Mouse (Mus musculus): Measurements from ENCODE around the gene Clmn. TPM values are rescaled to one million over a fixed set of nuclear protein-coding genes. Genes with fewer than 3 reads are reported as not detected.
A peak's percentile ranks its signal among the peaks of the same experiment; 100 is the strongest.
"Not testable (repeated sequence)": the region's sequence is repeated elsewhere in the genome, so short reads cannot be mapped to it uniquely, and the experiment has no call there.

Gene Clmn
- total RNA-seq, 2 experiments from 2014 or later: 12.8 to 15.9 TPM

- DNase-seq (ENCODE audit: low spot score in 2 of 2): no peak
These were observed 23.6 kb downstream of the Clmn start for GRCm38 (mm10) chr12:104841256-104841655.

GRCm38 (mm10) chr12:104838987-104839386 lies 25.9 kb downstream of the Clmn start:
- DNase-seq (ENCODE audit: low spot score in 2 of 2): peak in 1 of 2 experiments; percentile 32

GRCm38 (mm10) chr12:104838462-104838861 lies 26.4 kb downstream of the Clmn start:
- DNase-seq (ENCODE audit: low spot score in 2 of 2): no peak

GRCm38 (mm10) chr12:104837957-104838401 lies 26.9 kb downstream of the Clmn start:
- DNase-seq (ENCODE audit: low spot score in 2 of 2): no peak

GRCm38 (mm10) chr12:104837111-104837837 lies 27.6 kb downstream of the Clmn start:
- no peak for DNase-seq (ENCODE audit: low spot score in 2 of 2)

GRCm38 (mm10) chr12:104836230-104836629 lies 28.6 kb downstream of the Clmn start:
- no peak for DNase-seq (ENCODE audit: low spot score in 2 of 2)

GRCm38 (mm10) chr12:104835369-104836094 lies 29.3 kb downstream of the Clmn start:
- DNase-seq (ENCODE audit: low spot score in 2 of 2): no peak

- no peak for DNase-seq (ENCODE audit: low spot score in 2 of 2)
These were observed 30.1 kb downstream of the Clmn start for GRCm38 (mm10) chr12:104834772-104835171.

GRCm38 (mm10) chr12:104830666-104831435 lies 34.0 kb downstream of the Clmn start:
- DNase-seq (ENCODE audit: low spot score in 2 of 2): no peak

GRCm38 (mm10) chr12:104830283-104830639 lies 34.6 kb downstream of the Clmn start:
- no peak for DNase-seq (ENCODE audit: low spot score in 2 of 2)

- peak in 1 of 2 experiments; percentile 12 for DNase-seq (ENCODE audit: low spot score in 2 of 2)
These were observed 35.1 kb downstream of the Clmn start for GRCm38 (mm10) chr12:104829596-104830282.

GRCm38 (mm10) chr12:104828986-104829385 lies 35.9 kb downstream of the Clmn start:
- DNase-seq (ENCODE audit: low spot score in 2 of 2): not testable (repeated sequence)

- DNase-seq (ENCODE audit: low spot score in 2 of 2): no peak
These were observed 37.2 kb downstream of the Clmn start for GRCm38 (mm10) chr12:104827721-104828120.

GRCm38 (mm10) chr12:104824907-104825267 lies 40.0 kb downstream of the Clmn start:
- DNase-seq (ENCODE audit: low spot score in 2 of 2): no peak

- DNase-seq (ENCODE audit: low spot score in 2 of 2): peak; percentile 72
These were observed 40.5 kb downstream of the Clmn start for GRCm38 (mm10) chr12:104824244-104824906.

GRCm38 (mm10) chr12:104823722-104824121 lies 41.2 kb downstream of the Clmn start:
- no peak for DNase-seq (ENCODE audit: low spot score in 2 of 2)

GRCm38 (mm10) chr12:104822838-104823599 lies 41.9 kb downstream of the Clmn start:
- DNase-seq (ENCODE audit: low spot score in 2 of 2): no peak

GRCm38 (mm10) chr12:104822151-104822550 lies 42.7 kb downstream of the Clmn start:
- no peak for DNase-seq (ENCODE audit: low spot score in 2 of 2)

- no peak for DNase-seq (ENCODE audit: low spot score in 2 of 2)
These were observed 44.8 kb downstream of the Clmn start for GRCm38 (mm10) chr12:104820061-104820460.

GRCm38 (mm10) chr12:104819050-104819449 lies 45.8 kb downstream of the Clmn start:
- no peak for DNase-seq (ENCODE audit: low spot score in 2 of 2)
